Mouse (Mus musculus) testis, adult 2 months (tissue): ENCODE results near the gene Cyp3a41a. TPM values are rescaled to one million over a fixed set of nuclear protein-coding genes. Genes with fewer than 3 reads are reported as not detected.
"Not testable (repeated sequence)": the region's sequence is repeated elsewhere in the genome, so short reads cannot be mapped to it uniquely, and the experiment has no call there.

Experiments
- H3K27ac ChIP-seq: fragments of 200-500 bp; 2 replicates; pipeline ENCODE4 v1.5.1; 2012; ENCODE audit warnings: low read depth, low read length; ENCODE audit not compliant: control insufficient read depth, insufficient read depth
- H3K27me3 ChIP-seq: fragments of 200-500 bp; 2 replicates; pipeline ENCODE4 v1.6.1; 2012; ENCODE audit warnings: mild to moderate bottlenecking, low read length, moderate library complexity; ENCODE audit not compliant: control insufficient read depth, insufficient read depth
- H3K36me3 ChIP-seq: fragments of 200-500 bp; 2 replicates; pipeline ENCODE4 v1.6.1; 2012; ENCODE audit warnings: mild to moderate bottlenecking, low read length; ENCODE audit not compliant: control insufficient read depth, insufficient read depth
- H3K4me1 ChIP-seq: fragments of 200-500 bp; 2 replicates; pipeline ENCODE4 v1.6.1; 2012; ENCODE audit warnings: low read length; ENCODE audit not compliant: control insufficient read depth, insufficient read depth
- H3K4me3 ChIP-seq: fragments of 200-500 bp; 2 replicates; pipeline ENCODE4 v1.5.1; 2012; ENCODE audit warnings: low read depth, mild to moderate bottlenecking, low read length, moderate library complexity, mixed read lengths; ENCODE audit not compliant: control insufficient read depth
- CTCF ChIP-seq: fragments of 200-500 bp; IDR thresholded peaks from 2 replicates; pipeline ENCODE4 v1.5.1; 2012; ENCODE audit warnings: low read depth, mild to moderate bottlenecking, inconsistent platforms, low read length, moderate library complexity; ENCODE audit not compliant: control insufficient read depth, insufficient read depth, insufficient replicate concordance
- POLR2A ChIP-seq: fragments of 200-500 bp; IDR thresholded peaks from 2 replicates; pipeline ENCODE4 v1.6.1; 2012; ENCODE audit warnings: low read depth, mild to moderate bottlenecking, inconsistent platforms, low read length, moderate library complexity; ENCODE audit not compliant: control insufficient read depth
- polyA plus RNA-seq: library from polyadenylated mRNA; depleted of rRNA; stranded (reverse); fragments of >200 nt; gene quantifications from 2 replicates; pipeline ENCODE4 v1.2.3, GENCODE M21; 2012; rRNA removed

Cyp3a41a gene
- polyA plus RNA-seq, result 0.06 and 0.13 TPM in 2 replicates

- not testable (repeated sequence) for H3K4me1 ChIP-seq, H3K27me3 ChIP-seq, H3K4me3 ChIP-seq, H3K36me3 ChIP-seq, H3K27ac ChIP-seq
Observed at GRCm38 (mm10) chr5:145720036-145720435, at the start of gene Cyp3a41a. Gene Cyp3a41a (minus strand): TSS chr5:145720136.

- not testable (repeated sequence) for H3K27me3 ChIP-seq, H3K36me3 ChIP-seq, H3K27ac ChIP-seq, H3K4me1 ChIP-seq, H3K4me3 ChIP-seq
Observed at GRCm38 (mm10) chr5:145737512-145737911, 17.6 kb upstream of the Cyp3a41a start.

DNA sequence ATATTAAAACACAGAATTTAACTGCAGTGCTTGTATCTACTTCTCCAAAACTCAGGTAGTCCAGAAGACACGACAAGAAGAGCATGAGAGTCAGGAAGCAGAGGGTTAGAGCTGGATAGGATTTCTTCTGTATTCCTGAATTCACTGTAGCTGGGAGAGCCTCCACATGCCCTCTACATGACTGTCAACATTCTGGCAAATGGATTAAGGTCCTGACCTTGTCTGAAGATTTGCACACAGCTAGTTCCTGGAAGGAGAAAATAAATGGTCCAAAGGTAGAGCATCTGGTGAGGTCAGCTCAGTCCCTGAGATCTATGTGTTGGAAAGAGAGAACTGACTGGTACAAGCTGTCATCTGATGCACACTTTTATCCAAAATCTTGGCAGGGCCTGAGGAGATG lies 5.6 kb downstream of the Cyp3a41a start:
- H3K27me3 ChIP-seq, H3K27ac ChIP-seq, H3K4me3 ChIP-seq, H3K36me3 ChIP-seq, H3K4me1 ChIP-seq: not testable (repeated sequence)

DNA sequence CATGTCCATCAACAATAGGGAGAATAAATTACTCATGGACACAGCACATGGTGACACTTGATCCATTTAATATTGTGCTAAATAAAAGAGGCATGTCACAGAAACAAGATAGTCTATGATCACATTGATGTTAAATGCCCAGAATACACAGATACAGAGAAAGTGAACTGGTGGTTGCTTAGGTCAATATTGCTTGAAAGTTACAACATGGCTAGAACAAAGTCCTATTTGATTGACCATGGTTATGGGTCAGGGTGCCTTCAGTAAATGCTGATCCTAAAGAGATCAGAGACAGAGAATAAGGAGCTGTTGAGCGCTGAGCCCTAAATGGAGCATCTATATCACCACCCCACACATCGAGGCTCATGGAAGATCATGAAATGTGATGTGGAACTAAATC lies 12.6 kb downstream of the Cyp3a41a start:
- H3K27me3 ChIP-seq, H3K4me3 ChIP-seq, H3K4me1 ChIP-seq, H3K36me3 ChIP-seq, H3K27ac ChIP-seq: not testable (repeated sequence)

GRCm38 (mm10) chr5:145662007-145662406 lies 57.9 kb downstream of the Cyp3a41a start:
- no peak overlapping the region for H3K27ac ChIP-seq
- H3K36me3 ChIP-seq, result no peaks in the 10 kb centered on the region
- H3K4me3 ChIP-seq, result no peak overlapping the region
- no peaks in the 10 kb centered on the region for H3K4me1 ChIP-seq
- TF ChIP-seq CTCF (no peak), POLR2A (no peak)
- H3K27me3 ChIP-seq, result no peaks in the 10 kb centered on the region

DNA sequence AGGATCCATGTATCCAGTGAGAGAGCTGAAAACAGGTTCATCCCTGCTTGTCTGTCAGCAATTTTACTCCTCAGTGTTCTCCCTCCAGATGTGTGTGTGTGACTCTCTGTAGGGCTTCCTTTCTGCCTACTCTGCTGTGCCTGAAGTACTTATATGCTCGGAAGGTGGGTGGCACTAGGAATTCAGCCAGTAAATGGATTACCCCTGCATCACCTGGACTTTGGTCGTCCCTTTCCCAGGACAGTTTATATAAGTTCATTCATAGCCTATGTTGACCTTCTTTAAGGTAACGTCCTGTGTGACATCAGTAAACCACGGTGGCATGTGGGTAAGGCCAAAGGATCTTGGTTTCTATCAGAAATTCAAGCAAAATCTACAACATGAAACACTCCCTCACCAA lies 72.2 kb downstream of the Cyp3a41a start:
- no peak overlapping the region for H3K4me3 ChIP-seq
- H3K27me3 ChIP-seq, result no peaks in the 10 kb centered on the region
- TF ChIP-seq CTCF, result no peak
- no peak for TF ChIP-seq POLR2A

More for the DNA sequence above, 72.2 kb downstream of the Cyp3a41a start:
- Histone ChIP-seq H3K27ac (no peak overlapping the region), H3K36me3 (no peaks in the 10 kb centered on the region), H3K4me1 (no peaks in the 10 kb centered on the region)

Other genes with a start within 250 kb of the Cyp3a41a start
- gene Cyp3a41b, start 135.4 kb downstream of the Cyp3a41a start, polyA plus RNA-seq, result not detected in 2 replicates
- not detected in 2 replicates for gene Cyp3a44, start 85.7 kb upstream of the Cyp3a41a start, polyA plus RNA-seq
- not detected in 2 replicates for gene Cyp3a11, start 159.8 kb upstream of the Cyp3a41a start, polyA plus RNA-seq